Mouse (Mus musculus): ENCODE results near the gene Scamp3.

GRCm38 (mm10) chr3:89132285-89133062, 44.8 kb upstream of the Scamp3 start:
- TF ChIP-seq CTCF (IDR thresholded peaks at IDR 0.05; ENCODE audit: low read depth, low read length) (peak; percentile 77), POLR2A (IDR thresholded peaks at IDR 0.05; ENCODE audit: extremely low read depth, insufficient read depth, low read length) (no peak)

Measured in liver, adult 2 months (tissue).